Mouse (Mus musculus) lung, postnatal 4 days (tissue): ENCODE results near the gene Radil.

Experiments used
- DNase-seq, 2 experiments: peaks; one replicate each; pipeline ENCODE4 v3.0.0; 2021

Radil gene

DNA sequence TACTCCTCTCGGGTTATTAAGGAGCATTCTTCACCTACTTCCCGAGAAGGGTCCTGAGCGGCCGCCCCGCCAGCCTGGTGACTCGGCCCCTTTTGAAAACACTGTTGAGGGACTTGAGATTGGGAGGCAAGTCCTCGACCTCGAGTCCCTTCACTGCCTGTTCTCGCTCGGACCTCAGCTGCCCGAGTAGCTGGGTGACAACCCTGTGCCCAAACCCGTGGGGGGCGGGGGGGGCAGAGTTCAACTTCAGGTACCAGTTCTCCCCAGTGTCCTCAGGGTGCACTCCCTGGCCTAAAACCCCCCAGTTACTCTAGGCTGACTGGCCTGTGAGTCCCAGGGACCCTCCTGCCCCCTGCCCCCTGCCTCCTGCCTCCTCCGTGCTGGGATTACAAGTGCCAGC is 106.9 kb downstream of the Radil start:
- no peak for DNase-seq

DNA sequence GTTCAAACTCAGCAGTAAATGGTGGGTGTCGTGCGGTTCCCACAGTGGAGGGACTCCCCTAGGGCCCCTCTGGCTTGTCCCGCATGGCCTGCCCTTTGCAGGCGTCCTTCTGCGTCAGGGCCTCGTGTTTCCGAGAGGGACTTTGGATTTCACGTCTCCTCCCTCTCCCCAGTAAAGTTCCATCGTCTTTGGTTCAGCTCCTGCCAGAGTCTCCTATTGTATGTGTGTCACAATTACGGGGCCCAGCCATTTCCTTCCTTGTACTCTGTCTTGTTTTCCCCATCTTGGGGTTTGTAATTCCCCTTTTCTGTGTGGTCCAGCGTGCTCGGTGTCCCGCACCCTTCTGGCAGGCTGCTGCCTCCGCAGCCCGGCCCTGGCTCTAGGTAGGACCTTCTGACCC is 107.4 kb downstream of the Radil start:
- DNase-seq, result peak in 1 of 2 experiments; percentile 57

DNA sequence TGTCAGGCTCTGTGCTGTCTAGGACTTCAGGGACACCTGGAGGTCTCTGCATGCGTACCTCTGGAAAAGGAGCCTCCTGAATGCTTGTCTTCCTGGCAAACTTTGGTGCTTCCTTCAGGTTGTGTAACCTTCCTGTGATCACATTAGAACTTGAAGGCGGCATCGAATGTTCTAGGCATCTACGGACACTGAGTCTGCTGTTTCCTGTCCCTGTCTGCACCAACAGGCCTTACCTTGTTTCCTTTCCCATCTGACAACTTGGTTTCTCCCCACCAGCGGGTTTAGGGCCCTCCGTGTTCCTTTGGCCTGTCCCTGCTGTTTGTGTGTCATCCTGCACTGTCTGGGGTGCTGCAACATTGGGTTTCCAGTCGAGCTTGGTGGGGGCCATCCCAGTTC is 108.9 kb downstream of the Radil start:
- no peak for DNase-seq

DNA sequence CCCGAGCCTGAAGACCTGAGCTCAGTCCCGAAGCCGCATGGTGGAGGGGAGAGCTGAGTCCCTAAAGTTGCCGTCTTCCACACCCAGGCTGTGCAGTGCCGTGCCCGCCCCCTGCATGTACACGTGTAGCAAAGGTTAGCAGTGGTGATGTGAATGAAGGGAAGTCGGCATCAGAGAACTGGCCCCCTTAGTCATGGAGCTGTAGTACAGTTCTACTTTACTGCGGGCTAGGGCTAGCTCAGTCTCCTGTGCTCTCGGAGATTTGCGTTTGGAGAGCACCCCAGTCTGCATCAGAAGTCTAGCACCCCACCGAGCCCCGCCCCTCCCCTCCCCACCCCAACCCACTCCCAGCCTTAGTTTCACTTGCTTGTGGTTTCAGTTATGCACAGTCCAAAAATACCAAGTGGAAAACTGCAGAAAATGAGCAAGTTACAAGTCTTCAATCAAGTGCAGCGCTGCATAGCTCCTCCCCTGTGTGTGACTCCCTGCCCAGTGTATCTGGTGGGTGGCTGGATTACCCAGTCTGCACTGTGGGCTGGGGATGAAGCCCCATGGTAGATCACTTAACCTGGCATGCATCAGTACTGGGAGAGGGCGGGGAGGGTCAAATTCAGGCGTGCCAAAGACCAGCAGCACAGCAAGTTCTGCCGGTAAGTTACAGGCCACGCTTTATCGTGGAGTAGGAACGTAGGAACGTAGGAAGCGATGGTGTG is 109.4 kb downstream of the Radil start:
- no peak for DNase-seq

DNA sequence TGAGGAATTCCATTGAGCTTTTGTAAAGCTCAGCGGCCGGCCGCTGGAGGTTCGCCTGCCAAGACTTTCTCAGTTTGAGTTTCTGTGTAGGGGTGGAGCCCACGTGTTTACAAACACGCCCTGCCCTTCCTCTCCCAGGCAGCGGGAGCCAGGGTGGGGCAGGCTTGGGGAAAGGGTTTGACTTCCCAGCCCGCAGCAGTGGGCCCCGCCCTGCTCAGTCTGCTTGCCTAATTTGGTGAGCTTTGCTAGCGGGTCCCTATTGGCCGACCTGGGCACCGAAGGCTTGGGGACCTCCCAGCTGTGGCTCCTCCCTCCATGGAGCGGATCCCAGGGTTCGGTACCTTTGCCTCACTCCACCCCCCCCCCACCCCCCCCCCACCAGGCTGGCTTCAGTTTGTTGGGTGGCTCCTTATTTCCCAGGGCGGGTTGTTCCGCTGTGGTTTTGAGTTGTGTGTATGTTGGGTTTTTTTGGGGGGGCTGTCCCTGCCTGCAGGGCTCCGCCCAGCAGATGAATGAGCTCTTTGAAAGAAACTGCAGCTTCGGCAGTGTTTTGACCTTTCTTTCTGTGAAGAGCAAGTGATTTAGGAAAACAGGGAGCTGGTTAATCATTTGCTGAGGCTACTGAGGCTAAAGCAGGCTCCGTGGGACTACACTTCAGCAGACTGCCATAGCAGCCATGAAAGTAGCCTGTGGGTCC is 110.3 kb downstream of the Radil start:
- DNase-seq, result peak; percentile 97 to 99

DNA sequence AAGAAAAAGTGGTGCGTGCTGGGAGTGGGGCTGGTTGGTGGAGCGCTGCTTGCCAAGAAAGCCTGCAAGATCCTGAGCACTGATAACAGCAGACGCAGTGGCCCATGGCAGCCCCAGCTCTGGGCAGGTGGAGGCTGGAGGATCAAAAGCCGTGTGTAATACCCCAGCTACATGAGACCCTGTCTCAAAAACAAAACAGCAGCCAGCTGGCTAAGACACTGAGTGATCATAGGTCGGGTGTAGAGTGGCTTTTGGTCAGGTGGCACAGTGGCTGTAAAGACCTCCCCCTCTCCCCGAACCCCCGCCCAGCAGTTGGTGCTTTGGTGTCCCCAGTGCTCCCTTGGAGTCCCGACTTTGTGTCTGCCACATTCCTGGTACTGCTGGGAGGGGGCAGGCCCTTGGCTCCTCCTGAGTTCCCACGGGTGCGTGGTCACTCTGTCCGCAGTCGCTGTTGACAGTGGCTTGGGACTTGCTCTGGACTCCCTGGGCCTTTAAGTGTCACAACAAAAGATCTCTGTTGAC is 110.9 kb downstream of the Radil start:
- peak in 1 of 2 experiments; percentile 55 for DNase-seq

DNA sequence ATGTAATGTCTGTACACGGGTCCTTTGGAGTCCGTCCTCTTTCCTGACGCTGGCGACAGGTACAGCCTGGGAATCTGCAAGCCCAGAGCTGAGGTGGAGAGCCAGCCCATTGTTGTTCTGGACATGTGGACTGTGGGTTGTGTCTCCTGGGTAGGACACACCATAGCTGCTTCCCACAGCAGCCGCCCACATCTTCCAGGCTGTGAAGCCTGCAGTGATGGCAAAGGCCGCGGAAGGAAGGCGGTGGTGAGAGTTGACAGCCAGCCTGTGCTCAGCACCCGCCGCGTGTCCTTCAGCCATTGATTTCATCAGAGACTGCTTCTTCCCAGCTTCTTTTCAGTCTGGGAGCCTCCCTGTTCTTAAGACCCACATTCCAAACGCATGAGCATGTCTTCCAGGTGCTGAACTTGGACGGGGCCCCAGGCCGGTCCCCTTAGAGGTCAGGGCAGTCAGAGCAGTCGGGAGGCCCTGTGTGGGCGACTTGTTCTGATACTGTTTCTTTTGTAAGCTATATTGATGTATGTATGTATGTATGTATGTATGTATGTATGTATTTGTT is 112.4 kb downstream of the Radil start:
- no peak for DNase-seq

DNA sequence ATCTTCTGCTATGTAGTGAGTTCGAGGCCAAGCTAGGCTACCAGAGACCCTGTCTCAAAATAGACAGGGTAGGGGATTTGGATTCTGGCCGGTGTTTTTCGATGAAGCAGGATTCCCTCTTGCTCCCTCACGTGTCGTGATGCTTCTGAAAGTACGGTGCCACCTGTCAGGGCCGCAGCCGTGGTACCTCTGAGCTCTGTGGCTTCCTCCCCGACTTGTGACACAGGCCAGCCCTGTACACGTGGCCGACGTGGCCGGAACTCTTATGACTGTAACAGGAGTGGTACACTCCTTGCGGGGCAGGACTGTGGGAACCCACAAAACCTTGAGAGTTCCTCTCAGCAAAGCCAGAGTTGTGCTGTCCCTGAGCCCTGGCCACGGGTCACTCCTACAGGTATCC is 115.2 kb downstream of the Radil start:
- DNase-seq, result no peak
